Mouse (Mus musculus): ENCODE data around the gene C530025M09Rik. TPM values are rescaled to one million over a fixed set of nuclear protein-coding genes. Genes with fewer than 3 reads are reported as not detected.
A peak's percentile ranks its signal among the peaks of the same experiment; 100 is the strongest.

The C530025M09Rik gene
- 0.72 and 0.94 TPM in 2 replicates for polyA plus RNA-seq (2015; fragmentation: Nextera tagmentation; extraction: Ambion mirVana)

GRCm38 (mm10) chr2:149830536-149831458, at the start of gene C530025M09Rik:
TSS of gene C530025M09Rik (minus strand) at chr2:149831213.
- ATAC-seq: peak; percentile 86
- peak within 1 kb of the TSS; percentile 62 for H3K4me3 ChIP-seq (ENCODE audit: low read depth, low read length)
- WGBS: under 1% methylated on average over 66 of the region's 82 CpGs

GRCm38 (mm10) chr2:149877954-149878353, 46.9 kb upstream of the C530025M09Rik start:
- no peaks in the 10 kb centered on the region for H3K4me1 ChIP-seq (ENCODE audit: control insufficient read depth, insufficient read depth, low read length)
- WGBS: 69% methylated on average over 2 of the region's 2 CpGs

More at GRCm38 (mm10) chr2:149830536-149831458, at the start of gene C530025M09Rik:
- Histone ChIP-seq H3K9me3 (replicated peaks; ENCODE audit: control insufficient read depth, low read length, poor library complexity, severe bottlenecking) (no peaks in the 10 kb centered on the region), H3K4me1 (ENCODE audit: control insufficient read depth, insufficient read depth, low read length) (peaks cover 10% of the 10 kb centered on the region), H3K27me3 (ENCODE audit: control insufficient read depth, insufficient read depth, low read depth, low read length) (peaks cover 12% of the 10 kb centered on the region), H3K27ac (ENCODE audit: low read length) (0 out of 2 replicates have a peak within 1 kb of the TSS, but pooled peaks have one; percentile 37), H3K4me2 (ENCODE audit: low read length) (peak within 1 kb of the TSS; percentile 96), H3K9ac (ENCODE audit: low read depth, low read length) (peak within 1 kb of the TSS; percentile 82), H3K36me3 (ENCODE audit: control insufficient read depth, insufficient read depth, low read length) (no peaks in the 10 kb centered on the region)

GRCm38 (mm10) chr2:149873346-149873745, 42.3 kb upstream of the C530025M09Rik start:
- Histone ChIP-seq H3K4me1 (ENCODE audit: control insufficient read depth, insufficient read depth, low read length) (no peaks in the 10 kb centered on the region), H3K9ac (ENCODE audit: low read depth, low read length) (no peak overlapping the region), H3K4me3 (ENCODE audit: low read depth, low read length) (no peak overlapping the region), H3K27ac (ENCODE audit: low read length) (no peak overlapping the region), H3K36me3 (ENCODE audit: control insufficient read depth, insufficient read depth, low read length) (no peaks in the 10 kb centered on the region), H3K9me3 (replicated peaks; ENCODE audit: control insufficient read depth, low read length, poor library complexity, severe bottlenecking) (no peaks in the 10 kb centered on the region), H3K4me2 (ENCODE audit: low read length) (no peak overlapping the region), H3K27me3 (ENCODE audit: control insufficient read depth, insufficient read depth, low read depth, low read length) (no peaks in the 10 kb centered on the region)
- ATAC-seq: no peak
- WGBS: 97% methylated on average over 3 of the region's 3 CpGs

More at GRCm38 (mm10) chr2:149877954-149878353, 46.9 kb upstream of the C530025M09Rik start:
- Histone ChIP-seq H3K27me3 (ENCODE audit: control insufficient read depth, insufficient read depth, low read depth, low read length) (no peaks in the 10 kb centered on the region), H3K4me3 (ENCODE audit: low read depth, low read length) (no peak overlapping the region), H3K36me3 (ENCODE audit: control insufficient read depth, insufficient read depth, low read length) (no peaks in the 10 kb centered on the region), H3K9me3 (replicated peaks; ENCODE audit: control insufficient read depth, low read length, poor library complexity, severe bottlenecking) (no peaks in the 10 kb centered on the region), H3K9ac (ENCODE audit: low read depth, low read length) (no peak overlapping the region), H3K27ac (ENCODE audit: low read length) (no peak overlapping the region), H3K4me2 (ENCODE audit: low read length) (no peak overlapping the region)
- no peak for ATAC-seq

GRCm38 (mm10) chr2:149872496-149872895, 41.5 kb upstream of the C530025M09Rik start:
- Histone ChIP-seq H3K4me1 (ENCODE audit: control insufficient read depth, insufficient read depth, low read length) (no peaks in the 10 kb centered on the region), H3K9me3 (replicated peaks; ENCODE audit: control insufficient read depth, low read length, poor library complexity, severe bottlenecking) (no peaks in the 10 kb centered on the region), H3K27ac (ENCODE audit: low read length) (no peak overlapping the region), H3K4me2 (ENCODE audit: low read length) (no peak overlapping the region), H3K9ac (ENCODE audit: low read depth, low read length) (no peak overlapping the region), H3K36me3 (ENCODE audit: control insufficient read depth, insufficient read depth, low read length) (no peaks in the 10 kb centered on the region), H3K27me3 (ENCODE audit: control insufficient read depth, insufficient read depth, low read depth, low read length) (no peaks in the 10 kb centered on the region), H3K4me3 (ENCODE audit: low read depth, low read length) (no peak overlapping the region)
- no peak for ATAC-seq
- 91% methylated on average over 4 of the region's 4 CpGs for WGBS

GRCm38 (mm10) chr2:149870496-149870895, 39.5 kb upstream of the C530025M09Rik start:
- no peak overlapping the region for H3K9ac ChIP-seq (ENCODE audit: low read depth, low read length)
- no peaks in the 10 kb centered on the region for H3K36me3 ChIP-seq (ENCODE audit: control insufficient read depth, insufficient read depth, low read length)
- no peak overlapping the region for H3K4me3 ChIP-seq (ENCODE audit: low read depth, low read length)
- ATAC-seq: no peak
- no peak overlapping the region for H3K27ac ChIP-seq (ENCODE audit: low read length)
- H3K9me3 ChIP-seq (replicated peaks; ENCODE audit: control insufficient read depth, low read length, poor library complexity, severe bottlenecking): no peaks in the 10 kb centered on the region
- 78% methylated on average over 2 of the region's 2 CpGs for whole genome bisulfite sequencing
- no peak overlapping the region for H3K4me2 ChIP-seq (ENCODE audit: low read length)
- no peaks in the 10 kb centered on the region for H3K27me3 ChIP-seq (ENCODE audit: control insufficient read depth, insufficient read depth, low read depth, low read length)
- H3K4me1 ChIP-seq (ENCODE audit: control insufficient read depth, insufficient read depth, low read length): no peaks in the 10 kb centered on the region

- Histone ChIP-seq H3K36me3 (ENCODE audit: control insufficient read depth, insufficient read depth, low read length) (no peaks in the 10 kb centered on the region), H3K4me3 (ENCODE audit: low read depth, low read length) (no peak overlapping the region), H3K9me3 (replicated peaks; ENCODE audit: control insufficient read depth, low read length, poor library complexity, severe bottlenecking) (no peaks in the 10 kb centered on the region), H3K27me3 (ENCODE audit: control insufficient read depth, insufficient read depth, low read depth, low read length) (no peaks in the 10 kb centered on the region), H3K9ac (ENCODE audit: low read depth, low read length) (no peak overlapping the region), H3K4me1 (ENCODE audit: control insufficient read depth, insufficient read depth, low read length) (no peaks in the 10 kb centered on the region), H3K27ac (ENCODE audit: low read length) (no peak overlapping the region), H3K4me2 (ENCODE audit: low read length) (no peak overlapping the region)
- 64% methylated on average over 5 of the region's 5 CpGs for WGBS
- no peak for ATAC-seq
These were observed 35.0 kb upstream of the C530025M09Rik start for GRCm38 (mm10) chr2:149865914-149866435.

GRCm38 (mm10) chr2:149861002-149861401, 30.0 kb upstream of the C530025M09Rik start:
- ATAC-seq: no peak
- Histone ChIP-seq H3K9ac (ENCODE audit: low read depth, low read length) (no peak overlapping the region), H3K36me3 (ENCODE audit: control insufficient read depth, insufficient read depth, low read length) (no peaks in the 10 kb centered on the region), H3K27me3 (ENCODE audit: control insufficient read depth, insufficient read depth, low read depth, low read length) (no peaks in the 10 kb centered on the region), H3K9me3 (replicated peaks; ENCODE audit: control insufficient read depth, low read length, poor library complexity, severe bottlenecking) (no peaks in the 10 kb centered on the region), H3K4me1 (ENCODE audit: control insufficient read depth, insufficient read depth, low read length) (no peaks in the 10 kb centered on the region), H3K27ac (ENCODE audit: low read length) (no peak overlapping the region), H3K4me2 (ENCODE audit: low read length) (no peak overlapping the region), H3K4me3 (ENCODE audit: low read depth, low read length) (no peak overlapping the region)
- WGBS: 90% methylated on average over 3 of the region's 3 CpGs

GRCm38 (mm10) chr2:149848778-149849177, 17.8 kb upstream of the C530025M09Rik start:
- Histone ChIP-seq H3K4me1 (ENCODE audit: control insufficient read depth, insufficient read depth, low read length) (no peaks in the 10 kb centered on the region), H3K4me2 (ENCODE audit: low read length) (no peak overlapping the region), H3K27ac (ENCODE audit: low read length) (no peak overlapping the region), H3K4me3 (ENCODE audit: low read depth, low read length) (no peak overlapping the region), H3K27me3 (ENCODE audit: control insufficient read depth, insufficient read depth, low read depth, low read length) (no peaks in the 10 kb centered on the region), H3K36me3 (ENCODE audit: control insufficient read depth, insufficient read depth, low read length) (no peaks in the 10 kb centered on the region), H3K9me3 (replicated peaks; ENCODE audit: control insufficient read depth, low read length, poor library complexity, severe bottlenecking) (no peaks in the 10 kb centered on the region), H3K9ac (ENCODE audit: low read depth, low read length) (no peak overlapping the region)
- 71% methylated on average over 4 of the region's 4 CpGs for WGBS
- ATAC-seq: no peak

GRCm38 (mm10) chr2:149844575-149844974, 13.6 kb upstream of the C530025M09Rik start:
- no peak overlapping the region for H3K9ac ChIP-seq (ENCODE audit: low read depth, low read length)
- H3K4me2 ChIP-seq (ENCODE audit: low read length): no peak overlapping the region
- H3K36me3 ChIP-seq (ENCODE audit: control insufficient read depth, insufficient read depth, low read length): no peaks in the 10 kb centered on the region
- ATAC-seq: no peak
- no peaks in the 10 kb centered on the region for H3K4me1 ChIP-seq (ENCODE audit: control insufficient read depth, insufficient read depth, low read length)
- no peak overlapping the region for H3K4me3 ChIP-seq (ENCODE audit: low read depth, low read length)
- no peak overlapping the region for H3K27ac ChIP-seq (ENCODE audit: low read length)
- H3K9me3 ChIP-seq (replicated peaks; ENCODE audit: control insufficient read depth, low read length, poor library complexity, severe bottlenecking): no peaks in the 10 kb centered on the region
- WGBS: 86% methylated on average over 2 of the region's 2 CpGs
- H3K27me3 ChIP-seq (ENCODE audit: control insufficient read depth, insufficient read depth, low read depth, low read length): no peaks in the 10 kb centered on the region
